Mouse (Mus musculus): ENCODE results near the gene Dmrt1.

- TF ChIP-seq CTCF (conservative IDR thresholded peaks at IDR 0.05; ENCODE audit: low read length) (no peak), POU5F1 (IDR thresholded peaks at IDR 0.05; ENCODE audit: borderline replicate concordance, low read length) (no peak)
These were observed 64.4 kb downstream of the Dmrt1 start for GRCm38 (mm10) chr19:25569778-25570177.
